Comparison of ENCODE assay signal across 15 mouse cellular contexts in the genomic region with DNA sequence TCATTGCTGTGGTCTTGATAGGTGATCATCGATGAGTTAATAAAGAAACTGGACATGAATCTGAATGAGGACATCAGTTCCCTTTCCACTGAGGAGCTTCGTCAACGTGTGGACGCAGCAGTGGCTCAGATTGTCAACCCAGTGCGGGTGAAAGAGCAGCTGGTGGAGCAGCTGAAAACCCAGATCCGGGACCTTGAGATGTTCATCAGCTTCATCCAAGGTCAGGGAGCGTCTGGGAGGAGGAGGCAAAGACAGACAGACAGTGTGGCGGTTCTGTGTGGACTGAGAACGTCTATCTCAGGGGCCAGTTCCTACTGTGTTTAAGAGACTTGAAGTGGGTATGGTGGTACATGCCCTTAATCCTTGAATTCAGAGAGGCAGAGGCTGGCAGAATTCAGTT. TPM values are rescaled to one million over a fixed set of nuclear protein-coding genes. Genes with fewer than 3 reads are reported as not detected.
DNase-seq lines count a peak whose midpoint lies in the region.
"Had no signal": no experiment of that assay in that cellular context is flagged by ENCODE, and none has a peak within 500 bp of the region (broad histone marks: within the 10 kb centered on the region; RNA-seq: fewer than 3 reads in every experiment).

No protein-coding gene starts in this region.

- peak; percentile 57 for DNase-seq in adrenal gland, adult 2 months
- no peak for DNase-seq in adrenal gland, adult 8-10 months
- DNase-seq in adrenal gland, postnatal 14 days: peak; percentile 45
- no peak for DNase-seq in adrenal gland, postnatal 25 days
- DNase-seq in ovary, adult 18-20 months (ENCODE audit: low spot score): peak; percentile 56
- DNase-seq in ovary, postnatal 14 days (ENCODE audit: low spot score): no peak
- DNase-seq: cerebellum, adult 11 months; cerebellum, adult 18-20 months; cerebellum, adult 8-10 months; cerebellum, adult 9-11 months; cerebellum, postnatal 14 days; cerebellum, postnatal 36 days; embryo, embryonic 11 days had no signal

RNA-seq across cellular contexts. Expression of a gene that starts 6.2 kb away (rescaled TPM):
- total RNA-seq in adrenal gland, adult 2 months (2021): 1 to 10 TPM; 2.1 to 4.3 TPM
- polyA plus RNA-seq in adrenal gland, adult 2 months (2012; rRNA removed): 0.93 and 1.1 TPM in 2 replicates
- 1 to 10 TPM; 3.5 to 8.7 (median 6.0) TPM for total RNA-seq in adrenal gland, adult 8-10 months (2022)
- total RNA-seq in adrenal gland, postnatal 14 days (2021): 3.2 and 5.3 TPM in 2 replicates
- total RNA-seq in adrenal gland, postnatal 25 days (2021): 3.2 and 3.9 TPM in 2 replicates
- total RNA-seq: common myeloid progenitor, adult 5-6 weeks had no signal
- polyA plus RNA-seq: erythroblast, embryonic 14.5 days had no signal

RNA-seq across cellular contexts. Expression of a gene that starts 6.4 kb away (rescaled TPM):
- 10 to 100 TPM; 23.7 to 24.4 TPM for total RNA-seq in adrenal gland, adult 2 months (2021)
- 22.0 and 22.1 TPM in 2 replicates for polyA plus RNA-seq in adrenal gland, adult 2 months (2012; rRNA removed)
- total RNA-seq in adrenal gland, adult 8-10 months (2022): 10 to 100 TPM; 31.4 to 37.4 (median 33.0) TPM
- total RNA-seq in adrenal gland, postnatal 14 days (2021): 19.6 and 20.9 TPM in 2 replicates
- total RNA-seq in adrenal gland, postnatal 25 days (2021): 26.3 and 26.4 TPM in 2 replicates

RNA-seq across cellular contexts. Expression of a gene that starts 6.7 kb away (rescaled TPM):
- total RNA-seq in adrenal gland, adult 2 months (2021): 1 to 10 TPM; 1.9 to 5.6 TPM
- polyA plus RNA-seq in adrenal gland, adult 2 months (2012; rRNA removed): 0.24 TPM in 1 of 2 replicates, not detected in the other
- total RNA-seq in adrenal gland, adult 8-10 months (2022): 1 to 10 TPM; 1.7 to 8.4 (median 5.6) TPM
- 3.9 and 6.0 TPM in 2 replicates for total RNA-seq in adrenal gland, postnatal 14 days (2021)
- 3.7 and 4.2 TPM in 2 replicates for total RNA-seq in adrenal gland, postnatal 25 days (2021)

RNA-seq across cellular contexts. Expression of a gene that starts 10.8 kb away (rescaled TPM):
- 10 to 100 TPM; 34.0 to 75.2 TPM for total RNA-seq in adrenal gland, adult 2 months (2021)
- 133 and 183 TPM in 2 replicates for polyA plus RNA-seq in adrenal gland, adult 2 months (2012; rRNA removed)
- 10 to 100 TPM; 48.6 to 99.3 (median 63.5) TPM for total RNA-seq in adrenal gland, adult 8-10 months (2022)
- total RNA-seq in adrenal gland, postnatal 14 days (2021): 98.3 and 102 TPM in 2 replicates
- total RNA-seq in adrenal gland, postnatal 25 days (2021): 74.2 and 91.6 TPM in 2 replicates

RNA-seq across cellular contexts. Expression of a gene that starts 13.9 kb away (rescaled TPM):
- 10 to 100 TPM; 21.8 to 38.2 TPM for total RNA-seq in adrenal gland, adult 2 months (2021)
- polyA plus RNA-seq in adrenal gland, adult 2 months (2012; rRNA removed): 25.0 and 28.1 TPM in 2 replicates
- 10 to 100 TPM; 33.7 to 41.1 (median 37.0) TPM for total RNA-seq in adrenal gland, adult 8-10 months (2022)
- 41.9 and 44.8 TPM in 2 replicates for total RNA-seq in adrenal gland, postnatal 14 days (2021)
- 34.0 and 36.3 TPM in 2 replicates for total RNA-seq in adrenal gland, postnatal 25 days (2021)

Comparison
In these comparisons a context has a peak if more than half of its experiments do, and no peak if none do; other contexts are left out.
1. DNase-seq: peak in adrenal gland, adult 2 months (single experiment), adrenal gland, postnatal 14 days (single experiment) and ovary, adult 18-20 months (single experiment); none in adrenal gland, adult 8-10 months (single experiment), adrenal gland, postnatal 25 days (single experiment) and ovary, postnatal 14 days (single experiment).